Mouse (Mus musculus) lung, adult 2 months (tissue): ENCODE data around the gene Psmc1.

Source experiments
- CTCF ChIP-seq: fragments of 200-500 bp; IDR thresholded peaks from 2 replicates; pipeline ENCODE4 v1.5.1; 2011; ENCODE audit warnings: mild to moderate bottlenecking, low read length, control low read depth; ENCODE audit not compliant: insufficient read depth
- POLR2A ChIP-seq: fragments of 200-500 bp; IDR thresholded peaks from 2 replicates; pipeline ENCODE4 v1.6.1; 2011; ENCODE audit warnings: low read depth, mild to moderate bottlenecking, control low read depth, low read length, borderline replicate concordance; ENCODE audit errors: extremely low read depth

DNA sequence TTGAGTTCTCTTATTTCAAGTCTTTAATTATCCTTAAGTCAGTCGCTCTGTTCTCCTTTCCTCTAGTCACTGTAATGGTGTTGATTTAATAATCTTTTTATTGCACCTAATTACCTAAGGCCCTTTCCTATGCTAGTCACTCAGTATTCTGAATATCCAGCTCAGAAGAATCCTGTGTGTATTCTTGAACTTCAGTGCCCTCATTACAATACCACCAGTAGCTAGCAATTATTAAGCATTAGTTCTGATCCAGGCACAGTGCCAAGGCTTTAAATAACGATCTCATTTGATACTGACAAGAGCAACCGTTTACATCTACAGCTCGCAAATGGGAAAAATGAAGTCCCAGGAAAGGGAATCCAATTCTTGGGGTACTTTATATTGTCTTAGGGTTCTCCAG, 34.2 kb upstream of the Psmc1 start:
- TF ChIP-seq POLR2A, result no peak
- TF ChIP-seq CTCF, result no peak
